Mouse (Mus musculus) T-helper 17 cell (primary cell): Measurements from ENCODE around the gene Fasn.

Experiments
- in situ Hi-C, 2 experiments: fragments of 300-600 bp; cut with MboI, MseI; formaldehyde crosslinking; loops; 1 replicate in 1 of 2; 2 replicates in 1 of 2; pipeline ENCODE4 v1.15.1; 2025; ENCODE audit warnings: high pct_unique_total_duplicates in 2 of 2

Gene Fasn

DNA sequence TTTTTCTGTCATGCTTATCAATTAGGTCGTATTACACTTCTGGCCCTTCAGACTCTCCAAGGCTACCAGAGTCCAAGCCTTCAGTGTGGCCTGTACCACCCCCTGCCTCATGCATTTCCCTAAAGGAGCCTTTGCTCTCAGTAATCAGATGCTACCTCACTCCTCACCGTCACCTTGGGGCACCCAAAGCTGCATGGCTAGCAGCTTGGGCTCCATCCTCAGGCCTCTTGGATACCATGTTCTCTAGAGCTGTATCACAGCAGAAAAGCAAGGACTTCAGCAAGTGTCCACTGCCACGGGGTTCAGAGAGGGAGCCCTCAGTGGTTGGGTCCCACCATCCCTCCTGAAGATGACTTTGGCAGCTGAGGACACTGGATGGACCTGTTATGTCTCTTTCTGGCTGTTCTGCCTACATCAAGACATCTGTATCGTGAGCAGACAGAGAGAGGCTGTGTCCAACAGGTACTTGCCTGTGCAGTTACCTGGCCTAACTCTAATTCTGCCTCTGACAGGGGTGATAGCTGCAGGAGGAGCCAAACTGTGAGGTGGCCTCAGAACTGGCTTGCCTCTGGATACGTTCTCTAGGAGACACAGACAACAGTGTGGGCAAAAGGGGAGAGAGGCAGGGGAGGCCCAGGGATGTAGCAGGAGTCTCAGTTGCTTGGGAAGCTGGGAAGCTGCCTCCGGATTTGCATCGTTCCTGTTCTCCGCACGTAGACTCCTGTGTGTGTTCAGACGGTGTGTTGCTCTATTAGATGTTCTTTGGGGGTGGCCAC lies 5.6 kb upstream of the Fasn start:
- in situ Hi-C loops = loop anchor here in 1 of 2 experiments (25.0 kb wide), 1 partner anchor 1668 kb away; no protein-coding TSS in a partner anchor

DNA sequence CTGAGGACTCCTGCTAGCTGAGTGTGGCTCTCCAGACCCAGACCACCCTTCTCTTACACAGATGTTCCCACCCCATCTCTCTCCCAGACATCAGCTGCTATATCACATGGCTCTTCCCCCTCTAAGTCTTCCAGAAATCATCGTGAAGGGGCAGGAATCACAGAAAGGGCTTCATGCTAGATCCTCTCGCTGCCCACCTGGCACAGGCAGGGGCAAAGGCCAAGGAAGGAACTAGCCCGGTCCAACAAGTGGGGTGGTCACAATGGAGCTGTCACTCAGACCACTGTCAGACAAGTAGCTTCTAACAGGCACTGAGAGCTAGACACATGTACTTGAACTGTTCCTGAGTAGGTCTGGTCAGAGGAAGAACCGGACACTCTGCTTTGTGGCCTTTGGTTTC lies 4.1 kb upstream of the Fasn start:
- in situ Hi-C loops = loop anchor here in 1 of 2 experiments (25.0 kb wide), 1 partner anchor 1666 kb away; no protein-coding TSS in a partner anchor

DNA sequence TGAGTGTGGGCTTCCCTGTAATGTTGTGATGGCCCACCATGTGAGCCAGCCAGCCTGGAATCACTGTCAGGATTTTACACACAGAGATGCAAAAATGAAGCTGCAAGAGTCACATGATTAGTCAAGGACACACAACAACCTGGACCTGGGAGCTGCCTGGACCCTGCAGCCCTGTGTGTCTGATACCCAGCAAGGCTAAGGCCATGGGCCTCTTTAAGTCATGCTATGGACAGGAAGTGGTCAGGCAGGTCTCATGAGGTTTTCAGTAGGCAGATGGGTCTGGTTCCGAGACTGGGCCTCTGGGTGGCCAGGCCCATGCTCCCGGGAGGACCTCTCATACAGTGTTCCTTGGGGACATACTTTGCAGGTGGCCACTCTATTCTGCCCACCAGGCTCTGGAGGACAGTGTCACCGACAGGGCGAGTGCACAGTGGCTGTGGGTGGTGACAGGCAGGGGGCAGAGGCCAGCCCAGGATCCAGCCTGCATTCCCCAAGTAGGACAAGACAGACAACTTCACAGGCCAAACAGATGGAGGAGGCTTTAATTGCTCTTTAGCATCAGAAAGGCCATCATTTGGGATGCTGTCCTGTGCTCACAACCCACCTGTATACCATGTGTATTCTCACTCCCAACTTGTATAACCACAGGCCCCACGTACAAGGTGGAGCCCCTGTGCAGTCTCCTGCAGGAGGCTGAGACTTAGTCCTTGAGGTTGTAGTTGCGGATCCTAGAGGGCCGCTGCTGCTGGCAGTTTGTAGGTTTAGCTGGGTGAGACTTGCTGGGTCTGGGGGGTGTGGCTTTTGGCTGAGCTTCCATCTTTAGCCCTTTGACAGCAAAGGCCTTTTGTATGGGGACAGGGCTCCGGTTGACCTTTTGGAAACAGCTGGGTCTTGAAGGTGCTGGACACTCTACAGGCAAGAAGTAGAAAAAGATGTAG lies 1.9 kb upstream of the Fasn start:
- in situ Hi-C loops = loop anchor here in 1 of 2 experiments (25.0 kb wide), 1 partner anchor 1664 kb away; no protein-coding TSS in a partner anchor

DNA sequence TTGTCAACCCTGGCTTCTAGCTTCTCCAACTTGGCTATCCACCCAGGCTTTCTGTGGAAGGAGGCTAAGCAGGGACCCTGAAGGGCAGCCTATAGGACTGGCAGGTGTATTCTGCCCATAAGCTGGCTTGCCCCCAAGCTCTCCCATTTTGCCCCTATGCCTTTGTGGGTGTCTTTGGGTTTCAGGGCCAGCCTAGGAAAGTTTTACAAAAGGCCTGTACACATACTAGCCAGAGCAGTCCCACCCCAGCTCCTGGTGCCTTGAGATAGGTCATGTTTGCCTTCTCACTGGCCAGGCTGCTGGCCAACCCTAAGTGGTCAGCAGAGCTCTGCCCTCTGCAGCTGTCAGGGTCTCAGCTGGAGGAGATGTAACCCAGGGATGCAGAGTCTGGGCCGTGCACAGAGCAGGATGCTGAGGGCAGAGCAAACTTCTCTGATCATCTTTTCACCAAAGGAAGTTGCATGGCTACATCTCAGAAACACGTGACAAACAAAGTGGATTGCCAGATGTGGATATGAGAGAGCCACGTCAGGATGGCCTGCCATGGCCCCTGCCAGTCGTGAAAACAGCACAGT lies 1.0 kb upstream of the Fasn start:
- in situ Hi-C loops = loop anchor here in 1 of 2 experiments (25.0 kb wide), 1 partner anchor 1663 kb away; no protein-coding TSS in a partner anchor

DNA sequence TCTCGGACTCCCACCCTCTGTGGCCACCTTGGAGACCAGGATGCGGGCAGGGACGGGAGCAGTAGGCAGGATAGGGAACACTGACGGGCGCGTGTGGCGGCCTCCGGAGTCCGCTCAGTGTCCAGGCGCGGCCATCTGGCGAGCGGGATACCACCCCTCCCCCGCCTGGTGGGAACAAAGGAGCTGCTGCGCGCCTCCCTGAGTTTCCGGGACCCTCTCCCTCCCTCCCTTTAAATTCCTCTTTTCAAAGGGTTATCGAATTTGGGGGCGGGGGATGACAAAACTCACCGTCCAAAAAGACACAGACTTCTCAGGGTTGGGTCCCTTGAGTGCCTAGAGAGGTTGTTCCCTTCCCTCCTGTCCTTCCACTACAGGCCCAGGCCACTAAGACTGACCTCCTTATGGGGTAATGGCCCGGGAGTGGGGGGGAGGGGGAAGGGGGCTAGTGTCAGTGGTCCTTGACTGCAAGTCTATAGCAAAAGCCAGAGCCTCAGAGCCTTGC lies 491 bp upstream of the Fasn start:
- in situ Hi-C loops = loop anchor here in 1 of 2 experiments (25.0 kb wide), 1 partner anchor 1663 kb away; no protein-coding TSS in a partner anchor

DNA sequence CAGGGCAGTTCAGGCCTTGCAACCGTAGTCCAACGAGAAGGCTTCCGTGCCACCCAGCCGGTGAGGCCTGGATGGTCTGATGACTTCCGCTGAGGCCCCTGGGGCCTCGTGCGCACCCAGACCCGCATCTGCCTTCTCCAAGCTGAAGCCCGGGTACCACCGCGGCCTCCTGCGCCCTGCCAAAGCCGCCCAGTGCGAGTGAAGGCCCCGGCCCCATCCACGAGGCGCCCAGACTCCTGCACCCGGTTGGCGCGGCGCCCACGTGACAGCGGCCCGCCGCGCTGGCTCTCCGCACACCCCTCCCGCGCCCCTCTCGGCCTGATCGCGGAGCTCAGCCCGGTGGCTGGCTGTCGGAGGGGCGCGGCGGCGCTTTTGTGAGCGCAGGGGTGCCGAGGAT lies 798 bp downstream of the Fasn start:
- in situ Hi-C loops = no loop called here

DNA sequence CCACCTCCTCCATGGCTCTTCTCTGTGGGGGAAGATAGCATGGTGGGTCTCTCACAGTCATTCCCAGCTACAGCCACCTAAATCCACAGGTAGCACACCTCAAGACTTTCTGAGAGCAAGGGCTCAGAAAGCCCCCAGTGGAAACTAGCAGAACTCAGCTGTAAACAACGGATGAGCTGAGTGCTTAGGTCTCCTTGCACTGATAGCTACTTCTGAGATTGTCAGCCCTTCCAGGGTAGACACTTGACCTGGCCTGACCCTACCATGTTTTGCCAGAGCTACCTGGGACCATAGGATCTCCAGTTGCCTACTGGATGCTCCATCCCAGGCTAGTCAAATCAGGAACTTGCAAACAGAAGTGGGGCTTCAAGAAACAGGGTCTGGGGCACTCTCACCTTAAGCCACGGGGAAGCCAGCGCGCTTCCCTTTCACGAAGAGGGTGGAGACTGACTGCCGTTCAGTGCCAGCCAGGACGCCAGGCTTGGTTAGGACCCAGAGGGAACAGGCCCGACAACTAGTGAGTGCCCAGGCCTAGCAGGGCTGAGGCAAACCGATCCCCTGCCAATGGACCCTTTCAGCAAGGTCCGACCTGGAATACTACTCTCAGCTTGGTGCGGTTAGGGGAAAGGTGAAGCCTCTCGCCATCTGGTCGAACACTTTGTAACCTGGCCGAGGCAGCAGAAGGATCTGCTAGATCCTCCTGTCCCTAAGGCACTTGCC lies 1.4 kb downstream of the Fasn start:
- in situ Hi-C loops = no loop called here

DNA sequence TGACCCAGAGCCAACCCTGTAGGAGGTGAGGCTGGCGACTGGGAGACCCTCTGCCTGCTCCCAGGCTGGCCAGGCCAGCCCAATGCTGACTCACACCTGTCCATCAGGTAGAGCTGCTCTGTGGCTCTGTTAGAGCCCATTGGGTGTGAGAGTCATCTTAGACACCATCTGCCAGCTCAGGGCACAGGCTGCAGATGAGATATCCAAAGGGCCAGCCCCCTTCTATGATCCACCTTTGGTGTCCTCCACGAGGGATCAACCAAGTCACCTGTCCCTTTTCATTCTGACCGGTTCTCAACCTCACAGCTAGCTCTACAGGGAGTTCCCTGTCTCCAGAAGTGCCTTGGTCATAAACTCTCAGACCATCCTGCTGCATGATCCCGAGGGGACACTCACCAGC lies 2.0 kb downstream of the Fasn start:
- in situ Hi-C loops = no loop called here

DNA sequence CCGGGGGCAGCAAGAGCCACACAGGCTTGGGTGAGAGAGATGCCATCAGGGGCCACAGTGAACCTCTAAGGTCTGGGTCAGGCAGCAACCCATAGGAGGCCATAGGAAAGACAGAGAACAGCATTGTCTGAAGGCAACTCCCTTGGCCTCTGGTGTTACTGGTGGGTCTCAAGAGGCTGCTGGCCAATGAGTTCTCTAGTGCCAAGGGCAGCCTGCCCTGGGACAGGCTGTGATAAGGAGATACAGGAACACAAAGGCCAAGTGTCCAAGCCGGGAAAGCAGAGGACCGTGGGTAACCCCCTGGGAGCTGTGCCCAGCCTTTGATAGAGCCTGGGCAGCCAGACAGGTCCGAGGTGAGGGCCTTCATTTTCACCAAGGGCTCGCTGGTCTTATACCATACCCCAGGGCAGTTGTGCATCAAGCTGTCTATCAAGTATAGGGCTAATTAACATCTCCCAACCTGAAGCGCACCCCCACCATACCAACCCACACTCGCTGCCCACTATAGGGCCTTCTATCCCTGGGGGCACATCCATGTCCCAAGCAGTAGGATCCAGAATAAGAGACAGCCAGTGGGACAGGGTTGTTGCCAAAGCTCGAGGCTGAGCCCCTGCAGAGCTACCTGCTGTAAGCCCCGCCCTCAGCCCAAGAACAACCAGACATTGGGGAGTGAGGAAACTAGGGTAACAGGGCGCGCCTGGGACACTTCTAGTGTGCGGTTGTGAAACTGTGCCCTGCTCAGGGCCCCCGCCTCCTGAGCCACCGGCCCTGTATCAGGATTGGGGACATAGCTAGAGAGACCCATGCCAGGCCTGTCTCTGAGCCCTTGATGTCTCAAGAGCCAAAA lies 3.0 kb downstream of the Fasn start:
- in situ Hi-C loops = no loop called here

DNA sequence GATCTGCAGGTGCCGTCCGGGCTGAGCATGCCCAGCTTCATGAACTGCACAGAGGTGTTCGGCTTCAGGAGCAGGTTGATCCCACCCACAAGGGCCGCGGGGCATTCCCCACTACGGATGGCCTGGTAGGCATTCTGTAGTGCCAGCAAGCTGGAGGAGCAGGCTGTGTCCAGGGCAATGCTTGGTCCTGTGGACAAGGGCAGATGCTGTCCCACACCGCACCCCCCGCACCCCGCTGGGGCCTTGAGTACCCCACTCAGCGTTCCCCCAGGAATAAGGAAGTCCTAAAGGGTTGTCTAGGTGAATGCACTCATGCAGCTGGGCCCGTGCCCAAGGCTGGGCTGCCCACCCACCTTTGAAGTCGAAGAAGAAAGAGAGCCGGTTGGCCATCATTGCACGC lies 3.8 kb downstream of the Fasn start:
- in situ Hi-C loops = no loop called here

DNA sequence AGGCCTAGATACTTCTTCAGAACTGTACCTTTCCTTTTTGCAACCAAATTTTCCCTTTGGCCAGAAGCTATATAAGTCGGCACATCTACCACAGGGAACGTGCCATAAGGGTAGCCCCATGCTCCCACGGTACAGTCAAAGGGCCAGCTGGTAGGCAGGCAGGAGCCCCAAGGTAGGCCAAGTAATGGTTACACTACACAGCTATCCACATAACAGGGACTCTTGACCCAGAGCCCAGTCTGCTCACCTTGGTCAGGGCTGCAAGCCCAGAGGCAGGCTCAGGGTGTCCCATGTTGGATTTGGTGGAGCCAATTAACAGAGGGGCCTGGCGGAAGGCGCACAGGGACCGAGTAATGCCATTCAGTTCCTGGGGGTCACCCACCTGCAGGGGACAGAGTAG lies 4.8 kb downstream of the Fasn start:
- in situ Hi-C loops = no loop called here

DNA sequence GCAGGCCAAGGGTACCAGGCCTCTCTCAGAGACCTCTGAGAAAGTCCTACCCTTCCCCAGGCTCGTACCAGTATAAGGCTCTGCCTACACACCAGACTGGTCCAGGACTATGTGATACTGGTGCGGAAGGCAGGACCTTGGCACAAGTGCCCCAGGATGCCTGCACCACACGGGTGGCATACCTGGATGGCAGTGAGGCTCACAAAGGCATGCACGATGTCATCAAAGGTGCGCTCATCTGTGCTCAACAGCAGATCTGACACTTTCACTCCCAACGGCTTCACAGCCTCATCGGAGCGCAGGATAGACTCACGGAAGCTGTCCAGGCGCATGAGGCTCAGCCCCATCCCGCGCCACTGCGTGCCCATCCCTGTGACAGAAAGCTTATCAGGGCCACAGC lies 6.1 kb downstream of the Fasn start:
- in situ Hi-C loops = no loop called here

DNA sequence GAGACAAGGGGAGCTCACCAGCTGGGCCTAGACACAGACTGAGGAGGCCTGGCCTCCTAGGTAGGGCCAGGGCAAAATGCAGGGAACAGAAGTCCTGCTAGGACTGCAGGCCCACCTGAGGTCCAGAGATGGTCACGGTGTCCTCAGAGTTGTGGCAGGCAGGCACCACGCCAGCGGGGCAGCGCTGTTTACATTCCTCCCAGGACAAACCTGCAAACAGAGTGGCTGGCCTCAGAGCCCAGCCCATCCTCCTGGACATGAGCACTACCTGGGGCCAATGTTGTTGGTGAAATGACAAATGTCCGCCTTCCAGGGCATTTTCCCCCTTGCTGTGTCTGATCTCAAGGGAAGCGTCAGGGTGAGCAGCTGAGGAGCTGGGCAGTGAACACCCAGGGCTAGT lies 7.0 kb downstream of the Fasn start:
- in situ Hi-C loops = no loop called here

DNA sequence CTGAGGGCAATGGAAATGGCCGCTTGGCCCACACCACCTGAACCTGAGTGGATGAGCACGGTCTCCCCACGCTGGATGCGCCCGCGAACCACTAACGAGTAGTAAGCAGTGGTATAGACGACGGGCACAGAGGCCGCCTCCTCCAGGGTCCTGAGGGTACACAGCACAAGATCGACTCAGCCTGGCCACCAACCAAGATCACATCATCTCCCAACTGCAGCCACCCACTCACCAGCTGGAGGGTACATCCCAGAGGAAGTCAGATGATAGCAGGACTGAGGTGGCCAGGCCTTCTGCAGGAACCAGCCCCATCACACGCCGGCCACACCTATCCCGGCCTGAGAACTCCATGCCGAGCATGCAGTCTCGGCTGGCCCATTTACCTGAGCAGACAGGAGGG lies 12.3 kb downstream of the Fasn start:
- in situ Hi-C loops = no loop called here

DNA sequence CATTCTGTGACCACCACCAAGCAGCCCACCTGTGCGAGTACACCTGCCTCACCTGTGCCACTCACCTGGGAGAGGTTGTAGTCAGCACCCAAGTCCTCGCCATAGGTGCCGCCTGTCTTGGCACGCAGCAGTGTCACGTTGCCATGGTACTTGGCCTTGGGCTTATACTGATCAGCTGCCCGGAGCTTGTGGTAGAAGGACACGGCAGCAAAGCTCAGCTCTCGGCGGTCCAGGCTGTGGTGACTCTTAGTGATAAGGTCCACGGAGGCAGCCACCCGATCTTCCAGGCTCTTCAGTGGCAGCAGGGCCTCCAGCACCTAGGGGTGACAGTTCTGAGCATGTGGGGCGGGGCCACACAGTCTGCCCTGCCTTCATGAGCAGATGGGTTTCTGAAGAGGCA lies 16.3 kb downstream of the Fasn start:
- in situ Hi-C loops = no loop called here

DNA sequence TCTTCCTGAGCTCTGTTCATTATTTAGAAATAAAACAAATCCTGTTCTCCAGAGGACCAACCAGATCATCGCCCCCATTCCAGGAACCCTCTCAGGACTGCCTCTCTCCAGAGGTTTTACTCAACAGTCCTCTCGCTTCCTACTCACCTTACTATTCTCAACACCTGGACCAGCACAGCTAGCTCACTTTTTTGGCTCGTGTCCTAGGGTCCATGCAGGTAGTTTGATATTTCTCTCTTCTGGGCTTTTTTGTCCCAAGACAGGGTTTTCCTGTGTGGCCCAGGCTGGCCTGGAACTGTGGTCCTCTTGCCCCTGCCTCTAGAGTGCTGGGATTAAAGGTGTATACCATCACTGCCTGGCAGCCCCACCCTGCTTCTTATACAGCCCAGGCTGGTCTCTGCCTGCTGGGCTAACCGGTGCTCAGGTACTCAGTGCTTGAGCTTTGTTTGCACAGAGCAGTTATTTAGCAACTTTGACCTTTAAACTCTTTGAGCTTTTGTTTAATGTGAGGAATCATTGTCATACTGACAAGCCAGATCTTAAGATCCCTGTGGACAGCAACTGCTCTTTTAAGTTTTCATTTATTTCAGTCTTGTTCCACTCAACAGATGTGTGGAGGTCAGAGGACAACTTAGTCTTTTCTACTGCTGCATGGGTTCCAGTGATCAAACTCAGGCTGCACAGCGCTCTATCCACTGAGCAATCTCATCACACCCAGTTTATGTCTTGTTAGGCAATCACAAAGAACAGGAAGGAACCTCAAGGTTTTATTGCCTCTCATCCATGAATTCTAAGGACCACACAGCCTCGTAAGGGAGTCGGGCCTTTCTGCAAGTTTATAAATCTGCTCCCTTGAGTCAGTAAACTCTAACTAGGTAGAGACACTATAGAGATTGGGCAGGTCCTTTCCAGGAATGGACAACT lies 18.7 kb downstream of the Fasn start:
- in situ Hi-C loops = no loop called here

DNA sequence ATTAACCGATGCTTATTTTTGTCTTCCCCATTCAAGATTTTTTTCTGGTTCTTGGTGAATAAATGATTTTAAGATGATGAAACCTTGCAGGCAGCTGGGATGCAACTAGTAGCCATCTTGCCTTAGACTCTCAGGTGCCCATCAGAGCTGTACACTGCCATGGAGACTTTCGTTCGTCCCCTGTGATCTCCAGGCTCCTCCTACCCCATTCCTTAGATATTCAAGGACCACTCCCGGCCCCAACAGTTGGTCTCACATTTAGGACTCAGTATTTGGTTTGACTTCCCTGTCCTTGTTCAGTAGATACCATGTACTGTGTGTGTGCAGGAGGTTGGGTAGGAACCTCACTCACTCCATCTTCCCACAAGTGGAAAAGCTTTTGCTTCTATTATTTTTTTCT lies 19.6 kb downstream of the Fasn start:
- in situ Hi-C loops = no loop called here

DNA sequence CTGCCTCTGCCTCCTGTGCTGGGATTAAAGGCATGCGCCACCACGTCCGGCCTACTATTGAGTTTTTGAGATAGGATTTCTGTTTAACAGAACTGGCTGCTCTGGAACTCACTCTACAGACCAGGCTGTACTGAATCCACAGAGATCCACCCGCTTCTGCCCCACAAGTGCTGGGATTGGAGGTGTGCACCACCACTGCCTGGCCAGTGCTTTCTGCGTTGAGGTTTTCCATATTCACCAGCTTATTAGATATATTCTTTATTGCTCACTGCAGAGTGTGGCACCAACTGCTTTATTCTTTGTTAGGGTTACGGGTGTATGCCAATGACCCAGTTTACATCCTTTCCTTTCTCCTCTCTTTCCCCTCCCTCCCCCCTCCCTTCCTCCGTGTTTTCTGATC lies 20.1 kb downstream of the Fasn start:
- in situ Hi-C loops = no loop called here
